Mouse (Mus musculus) myocyte (in vitro differentiated cells): ENCODE measurements around the gene Ispd. TPM values are rescaled to one million over a fixed set of nuclear protein-coding genes. Genes with fewer than 3 reads are reported as not detected.

ENCODE experiments used
- H3K27me3 ChIP-seq: one replicate; pipeline ENCODE4 v1.6.1; 2011; ENCODE audit not compliant: control insufficient read depth, insufficient read depth, insufficient read length
- H3K36me3 ChIP-seq: one replicate; pipeline ENCODE4 v1.6.1; 2011; ENCODE audit not compliant: control insufficient read depth, insufficient read depth
- H3K4me2 ChIP-seq: one replicate; pipeline ENCODE4 v1.6.1; 2011; ENCODE audit warnings: low read depth, control low read depth
- H3K4me3 ChIP-seq: one replicate; pipeline ENCODE4 v1.5.1; 2011; ENCODE audit warnings: mild to moderate bottlenecking, control low read depth, moderate library complexity
- H3K79me2 ChIP-seq: one replicate; pipeline ENCODE4 v1.6.1; 2011; ENCODE audit not compliant: control insufficient read depth, insufficient read depth
- H3ac ChIP-seq: one replicate; pipeline ENCODE4 v1.6.1; 2011; ENCODE audit not compliant: control insufficient read depth, insufficient read length
- CEBPB ChIP-seq: IDR thresholded peaks from 2 replicates; pipeline ENCODE4 v1.6.1; 2011; ENCODE audit warnings: mild to moderate bottlenecking, moderate library complexity; ENCODE audit not compliant: poor library complexity, insufficient read depth, severe bottlenecking
- E2F4 ChIP-seq: IDR thresholded peaks from one replicate; pipeline ENCODE4 v1.6.1; 2011; ENCODE audit warnings: mild to moderate bottlenecking, control low read depth, moderate library complexity; ENCODE audit not compliant: insufficient read depth
- MAX ChIP-seq: IDR thresholded peaks from one replicate; pipeline ENCODE4 v1.6.1; 2011; ENCODE audit warnings: low read depth, mild to moderate bottlenecking, control low read depth
- MYOD1 ChIP-seq, 3 experiments: IDR thresholded peaks; one replicate each; pipeline ENCODE4 v1.6.1; 2011; ENCODE audit warnings: control low read depth in 2 of 3, low read depth in 2 of 3, mild to moderate bottlenecking in 2 of 3, moderate library complexity in 1 of 3; ENCODE audit not compliant: insufficient read length in 2 of 3, control insufficient read depth in 1 of 3
- MYOG ChIP-seq, 3 experiments: IDR thresholded peaks; one replicate each; pipeline ENCODE4 v1.6.1; 2011; ENCODE audit warnings: control low read depth in 2 of 3, low read depth in 2 of 3, mild to moderate bottlenecking in 2 of 3; ENCODE audit not compliant: insufficient read length in 2 of 3, control insufficient read depth in 1 of 3, insufficient read depth in 1 of 3
- POLR2A ChIP-seq: IDR thresholded peaks from one replicate; pipeline ENCODE4 v1.6.1; 2011; ENCODE audit warnings: low read depth, mild to moderate bottlenecking, control low read depth, moderate library complexity; ENCODE audit not compliant: insufficient read length
- POLR2AphosphoS2 ChIP-seq: IDR thresholded peaks from one replicate; pipeline ENCODE4 v1.6.1; 2011; ENCODE audit warnings: low read depth, control low read depth; ENCODE audit not compliant: insufficient read length
- REST ChIP-seq: IDR thresholded peaks from one replicate; pipeline ENCODE4 v1.6.1; 2011; ENCODE audit warnings: mild to moderate bottlenecking, control low read depth, moderate library complexity; ENCODE audit not compliant: insufficient read depth, insufficient read length
- SRF ChIP-seq: IDR thresholded peaks from one replicate; pipeline ENCODE4 v1.6.1; 2011; ENCODE audit warnings: low read depth; ENCODE audit not compliant: control insufficient read depth, insufficient read length
- TCF12 ChIP-seq: IDR thresholded peaks from one replicate; pipeline ENCODE4 v1.6.1; 2011; ENCODE audit warnings: mild to moderate bottlenecking, control low read depth; ENCODE audit not compliant: poor library complexity, insufficient read depth, severe bottlenecking
- TCF3 ChIP-seq: IDR thresholded peaks from one replicate; pipeline ENCODE4 v1.6.1; 2011; ENCODE audit warnings: low read depth, control low read depth; ENCODE audit not compliant: insufficient read length
- USF1 ChIP-seq: IDR thresholded peaks from one replicate; pipeline ENCODE4 v1.6.1; 2011; ENCODE audit warnings: low read depth, mild to moderate bottlenecking, control low read depth, moderate library complexity
- polyA plus RNA-seq: library from polyadenylated mRNA; unstranded; fragments of >200 nt; fragmentation: generic; extraction: Trizol; gene quantifications from one replicate; pipeline ENCODE4 v1.2.1, GENCODE M21; 2012; ENCODE audit warnings: missing spikeins

Gene Ispd
- polyA plus RNA-seq, 1 experiment: 1.6 TPM

DNA sequence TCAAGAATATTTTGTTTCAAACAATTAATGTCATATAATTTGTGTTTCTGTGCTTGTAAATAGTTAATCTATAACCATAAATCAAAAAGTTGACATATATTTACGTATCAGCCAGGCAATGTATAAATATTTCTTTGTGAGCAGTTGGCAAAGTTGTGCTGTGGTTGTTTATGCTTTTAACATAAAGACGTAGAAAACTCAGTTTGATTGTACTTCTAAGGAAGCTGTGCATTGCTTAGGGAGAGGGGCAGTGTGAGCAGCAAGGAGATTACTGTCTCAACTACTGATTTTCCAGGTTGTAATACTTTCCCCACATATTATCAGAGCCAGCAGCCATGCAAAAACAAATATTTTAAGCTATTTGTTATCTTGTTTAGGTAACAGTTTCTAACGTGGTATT is 96.7 kb downstream of the Ispd start:
- Histone ChIP-seq H3K4me2 (no peak overlapping the region), H3K4me3 (no peak overlapping the region), H3ac (no peak overlapping the region), H3K27me3 (no peaks in the 10 kb centered on the region), H3K79me2 (no peaks in the 10 kb centered on the region), H3K36me3 (no peaks in the 10 kb centered on the region)
- TF ChIP-seq SRF: no peak
- no peak for TF ChIP-seq E2F4
- TF ChIP-seq TCF12: no peak
- TF ChIP-seq POLR2A: no peak

- H3K4me3 ChIP-seq: no peak overlapping the region
- no peak overlapping the region for H3K4me2 ChIP-seq
- H3K79me2 ChIP-seq: no peaks in the 10 kb centered on the region
- H3K36me3 ChIP-seq: no peaks in the 10 kb centered on the region
- H3K27me3 ChIP-seq: no peaks in the 10 kb centered on the region
- TF ChIP-seq TCF3 (no peak), MAX (no peak), MYOG (IDR thresholded peaks at IDR 0.05; ENCODE audit: control insufficient read depth in 1 of 3, insufficient read depth in 1 of 3, insufficient read length in 2 of 3, low read depth in 2 of 3) (no peak), SRF (no peak), TCF12 (no peak), POLR2A (no peak)
- no peak overlapping the region for H3ac ChIP-seq
Observed at GRCm38 (mm10) chr12:36481742-36482141, 100.5 kb downstream of the Ispd start.

DNA sequence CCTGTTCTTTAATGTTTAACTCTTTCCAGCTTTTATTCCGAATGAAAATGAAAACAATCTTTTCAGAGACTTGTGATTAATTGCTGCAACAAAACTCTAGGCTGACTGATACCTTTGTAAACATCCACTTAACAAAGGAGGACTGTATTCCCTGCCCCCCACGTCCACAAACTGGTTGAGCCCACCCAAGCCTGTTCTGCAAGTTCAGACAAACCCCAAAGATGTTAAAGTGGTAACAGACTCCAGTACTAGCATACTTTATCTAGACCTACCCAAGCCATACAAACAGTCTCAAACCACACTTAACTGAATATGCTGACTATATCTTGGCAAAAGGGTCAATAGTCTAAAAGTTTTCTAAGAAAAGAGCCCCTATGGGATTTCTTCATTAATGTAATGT is 102.1 kb downstream of the Ispd start:
- no peak overlapping the region for H3K4me2 ChIP-seq
- TF ChIP-seq MAX (no peak), TCF3 (no peak), CEBPB (no peak), E2F4 (no peak), USF1 (no peak), SRF (no peak), TCF12 (no peak), REST (no peak), POLR2A (no peak)

DNA sequence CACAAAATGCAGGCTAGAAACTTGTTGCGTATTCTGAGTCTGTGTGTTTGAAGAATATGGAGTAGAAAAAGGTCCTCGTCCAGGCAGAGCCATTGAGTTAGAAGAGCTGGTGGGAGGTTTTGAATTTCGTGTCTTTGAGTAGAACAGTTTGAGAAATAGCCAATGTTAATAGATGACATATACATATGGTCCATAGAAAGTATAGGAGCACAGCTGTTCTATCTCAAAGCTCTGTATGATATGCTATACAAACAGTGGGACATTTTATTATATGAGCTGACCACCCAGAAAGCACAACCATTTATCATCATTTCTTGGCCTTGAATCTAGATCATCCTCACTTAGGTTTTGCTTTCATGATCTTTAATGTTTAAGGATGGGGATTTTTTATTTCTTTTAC is 116.3 kb downstream of the Ispd start:
- no peaks in the 10 kb centered on the region for H3K36me3 ChIP-seq
- no peaks in the 10 kb centered on the region for H3K27me3 ChIP-seq
- no peak overlapping the region for H3ac ChIP-seq
- H3K79me2 ChIP-seq: no peaks in the 10 kb centered on the region
- H3K4me2 ChIP-seq: no peak overlapping the region
- TF ChIP-seq REST (no peak), MYOG (IDR thresholded peaks at IDR 0.05; ENCODE audit: control insufficient read depth in 1 of 3, insufficient read depth in 1 of 3, insufficient read length in 2 of 3, low read depth in 2 of 3) (no peak), TCF12 (no peak), E2F4 (no peak), SRF (no peak), USF1 (no peak), TCF3 (no peak), MAX (no peak), MYOD1 (IDR thresholded peaks at IDR 0.05; ENCODE audit: control insufficient read depth in 1 of 3, insufficient read length in 2 of 3, low read depth in 2 of 3) (no peak), POLR2AphosphoS2 (no peak), CEBPB (no peak), POLR2A (no peak)
- no peak overlapping the region for H3K4me3 ChIP-seq

More for the DNA sequence above, 102.1 kb downstream of the Ispd start:
- no peak overlapping the region for H3ac ChIP-seq
- no peaks in the 10 kb centered on the region for H3K79me2 ChIP-seq
- H3K36me3 ChIP-seq: no peaks in the 10 kb centered on the region
- H3K27me3 ChIP-seq: no peaks in the 10 kb centered on the region
- no peak overlapping the region for H3K4me3 ChIP-seq

DNA sequence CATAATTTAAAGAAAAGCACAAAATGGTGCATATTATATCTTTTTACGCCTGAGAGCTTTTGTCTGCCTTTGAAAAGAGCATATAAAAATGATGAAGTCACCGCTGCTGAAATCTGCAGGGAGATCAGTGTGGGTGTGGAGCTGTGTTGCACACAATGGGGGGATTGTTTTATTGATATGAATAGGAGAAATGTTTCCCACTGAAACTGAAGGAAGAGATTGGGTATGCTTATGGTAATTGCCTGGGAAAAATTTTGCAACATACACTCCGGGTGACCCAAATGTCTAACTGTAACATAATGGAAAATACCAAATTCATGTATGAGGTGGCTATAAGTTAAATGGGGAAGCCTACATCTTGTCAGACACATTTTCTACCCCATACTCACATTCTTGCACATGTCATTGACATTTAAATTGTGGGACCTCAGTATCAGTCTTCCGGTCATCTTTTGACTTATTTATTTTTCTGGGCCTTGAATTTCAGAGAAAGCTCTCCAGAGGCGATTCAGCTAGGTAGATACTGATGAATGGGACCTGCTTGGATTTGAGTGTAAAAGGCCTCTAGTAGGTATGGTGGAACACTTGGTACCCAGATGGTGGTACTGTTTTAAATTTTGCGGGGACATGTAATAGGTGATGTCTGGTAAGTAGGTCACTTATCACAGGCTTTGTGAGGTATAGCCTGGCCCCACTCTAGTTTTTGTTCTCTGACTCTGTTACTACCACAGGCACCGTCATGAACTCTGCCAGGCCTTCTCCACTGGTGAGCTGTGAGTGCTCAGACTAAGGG is 126.1 kb downstream of the Ispd start:
- H3ac ChIP-seq: no peak overlapping the region
- H3K4me3 ChIP-seq: no peak overlapping the region
- no peak overlapping the region for H3K4me2 ChIP-seq
- TF ChIP-seq SRF: no peak
- H3K36me3 ChIP-seq: no peaks in the 10 kb centered on the region
- H3K27me3 ChIP-seq: no peaks in the 10 kb centered on the region
- no peaks in the 10 kb centered on the region for H3K79me2 ChIP-seq
